ENCODE assay signal across 8 mouse cellular contexts in the genomic region with DNA sequence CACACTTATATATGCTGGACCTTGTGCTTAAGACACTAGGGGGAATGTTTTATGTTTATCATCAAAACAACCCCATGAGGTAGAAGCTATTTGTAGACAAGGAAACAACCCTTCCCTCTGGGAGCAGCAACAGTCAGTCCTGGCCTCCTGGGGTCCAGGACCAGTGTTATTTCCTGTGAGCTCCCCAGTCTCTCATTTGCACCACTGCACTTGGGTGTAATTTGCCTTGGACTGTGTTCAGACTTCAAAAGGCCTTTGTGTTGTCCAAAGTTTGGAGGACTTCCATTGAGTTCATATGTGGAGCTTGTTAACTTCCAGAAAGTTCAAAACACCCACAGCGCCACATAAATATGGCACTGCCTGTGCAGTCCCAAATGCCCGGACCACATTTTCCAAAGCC. TPM values are rescaled to one million over a fixed set of nuclear protein-coding genes. Genes with fewer than 3 reads are reported as not detected.
DNase-seq lines count a peak whose midpoint lies in the region; ATAC-seq and TF ChIP-seq lines count a peak whose summit lies in the region.

No protein-coding gene starts in this region.

- no peaks in the 10 kb centered on the region for H3K27me3 ChIP-seq in lung, postnatal 0 days (replicated peaks; ENCODE audit: insufficient read depth, low read length)
- H3K27me3 ChIP-seq in stomach, embryonic 16.5 days (ENCODE audit: control insufficient read depth, insufficient read depth, low read length): no peaks in the 10 kb centered on the region
- no peaks in the 10 kb centered on the region for H3K27me3 ChIP-seq in midbrain, embryonic 15.5 days (replicated peaks)

- H3K4me3 ChIP-seq in gastrocnemius, adult 2 months: no peak overlapping the region
- H3K4me3 ChIP-seq in lung, postnatal 0 days (ENCODE audit: low read depth, low read length): no peak overlapping the region
- H3K4me3 ChIP-seq in stomach, embryonic 16.5 days (replicated peaks; ENCODE audit: low read length): no peak overlapping the region
- no peak overlapping the region for H3K4me3 ChIP-seq in midbrain, embryonic 15.5 days

- H3K4me1 ChIP-seq in lung, postnatal 0 days (ENCODE audit: insufficient read depth, low read depth, low read length): peaks cover 17% of the 10 kb centered on the region; the same call in 1 of the 2 replicates
- H3K4me1 ChIP-seq in stomach, embryonic 16.5 days (ENCODE audit: control insufficient read depth, insufficient read depth, low read length): peaks cover 25% of the 10 kb centered on the region
- peaks cover 6% of the 10 kb centered on the region; the same call in 1 of the 2 replicates for H3K4me1 ChIP-seq in midbrain, embryonic 15.5 days

- DNase-seq in gastrocnemius, adult 2 months: no peak
- no peak for DNase-seq in gastrocnemius, adult 8-10 months (ENCODE audit: low spot score in 2 of 2)
- no peak for DNase-seq in lung, postnatal 0 days (ENCODE audit: low spot score)
- no peak for DNase-seq in lung, postnatal 25 days (ENCODE audit: low spot score)
- DNase-seq in kidney, adult 9 months: peak; percentile 32
- no peak for DNase-seq in adrenal gland, postnatal 25 days

- no peaks in the 10 kb centered on the region for H3K36me3 ChIP-seq in lung, postnatal 0 days (ENCODE audit: insufficient read depth, low read length)
- H3K36me3 ChIP-seq in stomach, embryonic 16.5 days (ENCODE audit: control insufficient read depth, insufficient read depth, low read length): no peaks in the 10 kb centered on the region
- no peaks in the 10 kb centered on the region for H3K36me3 ChIP-seq in midbrain, embryonic 15.5 days (replicated peaks)

- WGBS in lung, postnatal 0 days: 70% methylated on average over 2 of the region's 2 CpGs
- WGBS in stomach, embryonic 16.5 days: 73% methylated on average over 2 of the region's 2 CpGs
- 65% methylated on average over 2 of the region's 2 CpGs for WGBS in midbrain, embryonic 15.5 days

- intact Hi-C loops in gastrocnemius, adult 2 months (cut with DNase I): loop anchor here (2.0 kb wide), 1 partner anchor 52 kb away; no protein-coding TSS in a partner anchor

- no peak for TF ChIP-seq CTCF in gastrocnemius, adult 2 months (IDR thresholded peaks at IDR 0.05)
- TF ChIP-seq CTCF in lung, postnatal 0 days (IDR thresholded peaks at IDR 0.05): no peak

- H3K9me3 ChIP-seq in lung, postnatal 0 days (ENCODE audit: low read length): no peaks in the 10 kb centered on the region
- H3K9me3 ChIP-seq in stomach, embryonic 16.5 days (replicated peaks; ENCODE audit: control insufficient read depth, low read length): no peaks in the 10 kb centered on the region
- no peaks in the 10 kb centered on the region for H3K9me3 ChIP-seq in midbrain, embryonic 15.5 days

- peak overlapping the region; percentile 88 for H3K27ac ChIP-seq in gastrocnemius, adult 2 months
- H3K27ac ChIP-seq in lung, postnatal 0 days (ENCODE audit: low read length): 0 out of 2 replicates have a peak overlapping the region, but pooled peaks have one; percentile 64
- H3K27ac ChIP-seq in stomach, embryonic 16.5 days (ENCODE audit: low read length): peak overlapping the region; percentile 56
- no peak overlapping the region for H3K27ac ChIP-seq in midbrain, embryonic 15.5 days

- no peak overlapping the region for H3K4me2 ChIP-seq in lung, postnatal 0 days (replicated peaks; ENCODE audit: low read depth, low read length)
- no peak overlapping the region for H3K4me2 ChIP-seq in stomach, embryonic 16.5 days (ENCODE audit: low read depth, low read length)
- no peak overlapping the region for H3K4me2 ChIP-seq in midbrain, embryonic 15.5 days

- ATAC-seq in lung, postnatal 0 days: no peak
- ATAC-seq in stomach, embryonic 16.5 days (ENCODE audit: insufficient read depth, low FRiP score): no peak
- ATAC-seq in midbrain, embryonic 15.5 days (replicated peaks): no peak

- no peak overlapping the region for H3K9ac ChIP-seq in lung, postnatal 0 days (replicated peaks; ENCODE audit: low read depth)
- H3K9ac ChIP-seq in stomach, embryonic 16.5 days (ENCODE audit: low read length): no peak overlapping the region
- H3K9ac ChIP-seq in midbrain, embryonic 15.5 days: no peak overlapping the region

- no peak for TF ChIP-seq EP300 in lung, postnatal 0 days (IDR thresholded peaks at IDR 0.05)

RNA-seq across cellular contexts. Expression of a gene that starts 45.6 kb away (rescaled TPM):
- 100 to 1,000 TPM; 486 TPM for total RNA-seq in gastrocnemius, adult 2 months (2021)
- total RNA-seq in gastrocnemius, adult 8-10 months (2022): 100 to 1,000 TPM; 442 to 503 (median 471) TPM
- 159 and 165 TPM in 2 replicates for polyA plus RNA-seq in lung, postnatal 0 days (2015; fragmentation: Nextera tagmentation; extraction: Ambion mirVana)
- 246 and 251 TPM in 2 replicates for polyA plus RNA-seq in stomach, embryonic 16.5 days (2015; fragmentation: Nextera tagmentation; extraction: Ambion mirVana)
- polyA plus RNA-seq in midbrain, embryonic 15.5 days (2015; fragmentation: Nextera tagmentation; extraction: Ambion mirVana): 195 and 199 TPM in 2 replicates
- total RNA-seq in adrenal gland, postnatal 25 days (2021): 445 and 531 TPM in 2 replicates
